Mouse (Mus musculus): ENCODE measurements at regions not wholly inside any gene's neighbourhood (a gene's known extent, or its start where the extent isn't known, plus 50 kb on each side); places are given as distances from the start of the nearest gene placed in this dataset.

DNA sequence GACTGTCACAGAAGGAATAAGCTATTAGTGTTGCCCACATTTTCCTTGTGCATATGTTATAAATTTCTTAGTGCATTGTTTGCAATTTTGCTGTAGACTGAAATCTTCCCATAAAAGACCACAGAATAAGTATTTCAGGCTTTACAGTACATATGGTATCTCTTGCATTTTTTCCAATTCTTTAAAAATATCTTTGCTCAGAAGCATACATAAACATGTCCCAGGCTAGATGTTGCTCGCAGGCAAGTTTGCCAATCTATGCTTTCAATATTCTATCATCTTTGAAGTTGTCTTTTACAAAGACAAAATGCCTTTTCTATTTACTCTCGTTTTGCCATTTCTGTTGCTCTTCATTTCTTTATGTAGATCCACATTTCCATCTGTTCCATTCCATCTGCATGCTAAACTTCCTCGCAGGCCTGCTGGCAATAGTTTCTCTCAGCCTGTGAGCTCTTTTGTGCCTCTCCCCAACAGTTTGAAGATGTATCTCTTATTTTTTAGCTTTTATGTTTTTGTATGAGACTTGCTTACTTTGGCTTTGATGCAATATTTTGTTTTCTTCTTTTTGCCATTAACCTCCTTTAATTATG lies 120.0 kb upstream of the Cdr1 start:
- 69% methylated on average over 3 of the region's 3 CpGs for WGBS
- ATAC-seq, result no peak
- no peak for TF ChIP-seq CTCF (IDR thresholded peaks at IDR 0.05; ENCODE audit: low read depth)
- no peaks in the 10 kb centered on the region for H3K36me3 ChIP-seq (ENCODE audit: control insufficient read depth, insufficient read depth)
- no peak overlapping the region for H3K9ac ChIP-seq (ENCODE audit: low read depth, low read length)
- no peak overlapping the region for H3K4me2 ChIP-seq (replicated peaks; ENCODE audit: low read depth)
- no peak overlapping the region for H3K27ac ChIP-seq (ENCODE audit: low read depth, low read length)
- no peaks in the 10 kb centered on the region for H3K9me3 ChIP-seq (ENCODE audit: control insufficient read depth)
- H3K4me1 ChIP-seq (replicated peaks; ENCODE audit: control insufficient read depth, insufficient read depth, low read length), result no peaks in the 10 kb centered on the region
- no peak overlapping the region for H3K4me3 ChIP-seq (ENCODE audit: low read depth, low read length)
- H3K27me3 ChIP-seq (replicated peaks; ENCODE audit: control insufficient read depth, insufficient read depth, low read length), result no peaks in the 10 kb centered on the region

DNA sequence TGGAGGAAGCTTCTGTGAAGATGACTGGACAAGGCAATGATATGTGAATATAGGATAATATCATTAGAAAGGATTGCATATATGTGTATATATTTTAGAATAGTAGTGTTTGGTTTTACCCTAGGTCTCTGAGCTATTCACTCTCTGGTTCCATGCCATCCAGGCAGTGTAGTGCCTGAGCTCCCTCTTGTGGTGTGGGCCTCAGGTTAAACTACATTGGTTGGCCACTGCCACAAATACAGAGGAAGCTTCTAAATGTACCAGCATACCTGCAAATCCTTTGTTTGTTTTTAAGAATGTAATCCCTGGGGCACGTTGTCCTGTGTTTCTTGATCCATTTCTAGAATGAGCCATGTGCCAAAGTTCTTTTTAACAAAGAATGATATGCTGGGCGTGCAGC lies 119.1 kb upstream of the Cdr1 start:
- Histone ChIP-seq H3K27ac (ENCODE audit: low read depth, low read length) (no peak overlapping the region), H3K4me2 (replicated peaks; ENCODE audit: low read depth) (no peak overlapping the region), H3K27me3 (replicated peaks; ENCODE audit: control insufficient read depth, insufficient read depth, low read length) (no peaks in the 10 kb centered on the region), H3K9me3 (ENCODE audit: control insufficient read depth) (no peaks in the 10 kb centered on the region), H3K36me3 (ENCODE audit: control insufficient read depth, insufficient read depth) (no peaks in the 10 kb centered on the region), H3K9ac (ENCODE audit: low read depth, low read length) (no peak overlapping the region), H3K4me3 (ENCODE audit: low read depth, low read length) (no peak overlapping the region), H3K4me1 (replicated peaks; ENCODE audit: control insufficient read depth, insufficient read depth, low read length) (no peaks in the 10 kb centered on the region)
- WGBS, result 27% methylated on average over 2 of the region's 2 CpGs
- peak; percentile 41 for TF ChIP-seq CTCF (IDR thresholded peaks at IDR 0.05; ENCODE audit: low read depth)
- ATAC-seq, result no peak
